ENCODE assay signal across 17 mouse cellular contexts in the genomic region with DNA sequence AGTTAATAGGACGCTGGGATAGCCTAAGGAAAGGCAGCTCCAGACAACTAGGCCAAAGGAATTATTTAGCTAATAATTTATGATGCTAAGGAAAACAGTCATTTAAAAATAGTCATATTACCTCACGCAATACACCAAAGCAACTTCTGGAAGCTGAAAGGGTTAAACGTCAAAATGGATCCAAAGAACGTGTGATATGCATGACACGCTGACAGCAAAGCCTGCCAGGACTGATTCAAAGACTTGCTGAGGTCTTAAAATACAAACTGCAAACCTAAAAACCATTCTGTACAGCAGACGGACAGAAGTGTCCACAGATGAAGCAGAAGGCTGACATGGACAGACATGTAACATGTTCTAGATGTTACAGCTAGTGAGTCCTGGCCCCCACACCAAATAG. TPM values are rescaled to one million over a fixed set of nuclear protein-coding genes. Genes with fewer than 3 reads are reported as not detected.
A peak's percentile ranks its signal among the peaks of the same experiment; 100 is the strongest.
DNase-seq lines count a peak whose midpoint lies in the region; ATAC-seq and TF ChIP-seq lines count a peak whose summit lies in the region.
"Had no signal": no experiment of that assay in that cellular context is flagged by ENCODE, and none has a peak within 500 bp of the region (broad histone marks: within the 10 kb centered on the region; RNA-seq: fewer than 3 reads in every experiment).

No protein-coding gene starts in this region.

- H3K4me2 ChIP-seq in kidney, embryonic 14.5 days (replicated peaks; ENCODE audit: low read depth, low read length) = no peak overlapping the region
- no peak overlapping the region for H3K4me2 ChIP-seq in lung, embryonic 15.5 days
- H3K4me2 ChIP-seq: embryonic facial prominence, embryonic 15.5 days; hindbrain, embryonic 15.5 days; neural tube, embryonic 12.5 days had no signal

- H3K4me1 ChIP-seq in kidney, embryonic 14.5 days (ENCODE audit: control insufficient read depth, insufficient read depth, low read length) = no peaks in the 10 kb centered on the region
- H3K4me1 ChIP-seq in lung, embryonic 15.5 days = peaks cover 30% of the 10 kb centered on the region

- H3K36me3 ChIP-seq in kidney, embryonic 14.5 days (ENCODE audit: control insufficient read depth, insufficient read depth, low read length) = no peaks in the 10 kb centered on the region
- no peaks in the 10 kb centered on the region for H3K36me3 ChIP-seq in lung, embryonic 15.5 days
- H3K36me3 ChIP-seq in macrophage (ENCODE audit: inconsistent target) = peaks cover 32% of the 10 kb centered on the region
- H3K36me3 ChIP-seq: embryonic facial prominence, embryonic 15.5 days; hindbrain, embryonic 15.5 days; limb, embryonic 10.5 days; midbrain, embryonic 10.5 days; neural tube, embryonic 12.5 days had no signal

- H3K9me3 ChIP-seq in kidney, embryonic 14.5 days (ENCODE audit: control insufficient read depth, low read length) = no peaks in the 10 kb centered on the region
- no peaks in the 10 kb centered on the region for H3K9me3 ChIP-seq in lung, embryonic 15.5 days
- H3K9me3 ChIP-seq: embryonic facial prominence, embryonic 15.5 days; hindbrain, embryonic 15.5 days; limb, embryonic 10.5 days; midbrain, embryonic 10.5 days; neural tube, embryonic 12.5 days had no signal

- H3K79me2 ChIP-seq in macrophage (ENCODE audit: inconsistent target) = peaks cover 100% of the 10 kb centered on the region

- DNase-seq in gastrocnemius, adult 2 months = peak; percentile 34
- no peak for DNase-seq in gastrocnemius, postnatal 36 days
- DNase-seq in kidney, adult 18-20 months = peak; percentile 42
- DNase-seq in lung, postnatal 10 days = no peak
- DNase-seq in adrenal gland, postnatal 25 days = no peak
- DNase-seq: cerebellum, postnatal 10 days; gastrocnemius, postnatal 25 days; heart, postnatal 14 days had no signal

- intact Hi-C loops in gastrocnemius, adult 2 months (cut with DNase I) = no loop called here
- intact Hi-C loops in gastrocnemius, postnatal 36 days (cut with DNase I) = no loop called here

- H3K9ac ChIP-seq in kidney, embryonic 14.5 days (ENCODE audit: low read depth, low read length) = no peak overlapping the region
- no peak overlapping the region for H3K9ac ChIP-seq in lung, embryonic 15.5 days
- H3K9ac ChIP-seq: embryonic facial prominence, embryonic 15.5 days; hindbrain, embryonic 15.5 days; neural tube, embryonic 12.5 days had no signal

- 72% methylated on average over 6 of the region's 6 CpGs for WGBS in kidney, embryonic 14.5 days
- WGBS in lung, embryonic 15.5 days = 51% methylated on average over 6 of the region's 6 CpGs
- WGBS in macrophage (ENCODE audit: missing documents) = 89% methylated on average over 6 of the region's 6 CpGs

- H3K27me3 ChIP-seq in kidney, embryonic 14.5 days (ENCODE audit: control insufficient read depth, insufficient read depth, low read length) = no peaks in the 10 kb centered on the region
- H3K27me3 ChIP-seq in lung, embryonic 15.5 days = no peaks in the 10 kb centered on the region
- H3K27me3 ChIP-seq: embryonic facial prominence, embryonic 15.5 days; hindbrain, embryonic 15.5 days; neural tube, embryonic 12.5 days had no signal

- H3K27ac ChIP-seq in gastrocnemius, adult 2 months = peak overlapping the region; percentile 98
- no peak overlapping the region for H3K27ac ChIP-seq in kidney, embryonic 14.5 days (ENCODE audit: low read depth, low read length)
- H3K27ac ChIP-seq in lung, embryonic 15.5 days = peak overlapping the region; percentile 25; the same call in 1 of the 2 replicates
- H3K27ac ChIP-seq in macrophage = 0 out of 2 replicates have a peak overlapping the region, but pooled peaks have one; percentile 4
- H3K27ac ChIP-seq: embryonic facial prominence, embryonic 15.5 days; hindbrain, embryonic 15.5 days; layer of hippocampus, adult 2 months; limb, embryonic 10.5 days; midbrain, embryonic 10.5 days; neural tube, embryonic 12.5 days had no signal

- no peak for TF ChIP-seq CTCF in gastrocnemius, adult 2 months (IDR thresholded peaks at IDR 0.05)

- H3K4me3 ChIP-seq in gastrocnemius, adult 2 months = peak overlapping the region; percentile 94
- H3K4me3 ChIP-seq in kidney, embryonic 14.5 days (ENCODE audit: low read length) = no peak overlapping the region
- H3K4me3 ChIP-seq in lung, embryonic 15.5 days = no peak overlapping the region
- no peak overlapping the region for H3K4me3 ChIP-seq in macrophage (ENCODE audit: inconsistent target)
- H3K4me3 ChIP-seq: embryonic facial prominence, embryonic 15.5 days; hindbrain, embryonic 15.5 days; layer of hippocampus, adult 2 months; limb, embryonic 10.5 days; midbrain, embryonic 10.5 days; neural tube, embryonic 12.5 days had no signal

- ATAC-seq in kidney, embryonic 14.5 days (ENCODE audit: low FRiP score, low TSS enrichment) = no peak
- ATAC-seq in lung, embryonic 15.5 days (ENCODE audit: borderline replicate concordance, extremely low read depth, low FRiP score, low TSS enrichment) = no peak

RNA-seq across cellular contexts. Expression of gene Frmd8, which starts 42.7 kb away (rescaled TPM):
- total RNA-seq in gastrocnemius, adult 2 months (2021) = 1 to 10 TPM; 3.4 to 4.0 TPM
- 1 to 10 TPM; 4.5 to 5.0 TPM for total RNA-seq in gastrocnemius, postnatal 36 days (2021)
- 17.4 and 26.5 TPM in 2 replicates for polyA plus RNA-seq in kidney, embryonic 14.5 days (2014; fragmentation: Nextera tagmentation; extraction: Ambion mirVana)
- 50.7 and 53.0 TPM in 2 replicates for polyA plus RNA-seq in lung, embryonic 15.5 days (2015; fragmentation: Nextera tagmentation; extraction: Ambion mirVana)
- 10 to 100 TPM in 20 of 26 experiments, 1 to 10 TPM in 6; 4.2 to 72.2 (median 26.5) TPM for total RNA-seq in macrophage (2018; cell fraction: chromatin; rRNA removed)
- total RNA-seq in macrophage (2018; cell fraction: cytosol; rRNA removed) = 10 to 100 TPM; 14.6 to 30.6 (median 23.5) TPM
- 10 to 100 TPM in 25 of 26 experiments, 1 to 10 TPM in 1; 8.8 to 44.5 (median 22.9) TPM for total RNA-seq in macrophage (2018; cell fraction: nucleus; rRNA removed)
- polyA plus RNA-seq in macrophage (2018) = 8.1 to 26.2 TPM (median 19.8 TPM) in 3 replicates
- total RNA-seq in adrenal gland, postnatal 25 days (2021) = 40.4 and 63.3 TPM in 2 replicates

RNA-seq across cellular contexts. Expression of gene Slc25a45, which starts 45.3 kb away (rescaled TPM):
- under 1 TPM; 0.79 to 0.84 TPM for total RNA-seq in gastrocnemius, adult 2 months (2021)
- total RNA-seq in gastrocnemius, postnatal 36 days (2021) = 1 to 10 TPM in 1 of 2 experiments, under 1 TPM in 1; 0.99 to 1.0 TPM
- polyA plus RNA-seq in kidney, embryonic 14.5 days (2014; fragmentation: Nextera tagmentation; extraction: Ambion mirVana) = 3.3 and 3.5 TPM in 2 replicates
- polyA plus RNA-seq in lung, embryonic 15.5 days (2015; fragmentation: Nextera tagmentation; extraction: Ambion mirVana) = 4.2 and 5.6 TPM in 2 replicates
- 100 to 1,000 TPM in 13 of 26 experiments, 10 to 100 TPM in 11, 1 to 10 TPM in 2; 8.2 to 252 (median 93.8) TPM for total RNA-seq in macrophage (2018; cell fraction: chromatin; rRNA removed)
- total RNA-seq in macrophage (2018; cell fraction: cytosol; rRNA removed) = 10 to 100 TPM; 23.1 to 86.6 (median 55.7) TPM
- total RNA-seq in macrophage (2018; cell fraction: nucleus; rRNA removed) = 100 to 1,000 TPM in 15 of 26 experiments, 10 to 100 TPM in 11; 18.0 to 263 (median 107) TPM
- 44.6 to 74.8 TPM (median 53.2 TPM) in 3 replicates for polyA plus RNA-seq in macrophage (2018)
- 39.1 and 39.7 TPM in 2 replicates for total RNA-seq in adrenal gland, postnatal 25 days (2021)

Comparison
In these comparisons a context has a peak if more than half of its experiments do, and no peak if none do; other contexts are left out.
1. DNase-seq: peak in gastrocnemius, adult 2 months (single experiment) and kidney, adult 18-20 months (single experiment); none in gastrocnemius, postnatal 36 days (0 of 2), lung, postnatal 10 days (single experiment) and adrenal gland, postnatal 25 days (single experiment).
2. RNA of gene Slc25a45, which starts 45.3 kb away (total RNA-seq): 39.1 to 39.7 TPM in adrenal gland, postnatal 25 days; 0.99 to 1.0 TPM in gastrocnemius, postnatal 36 days and 0.79 to 0.84 TPM in gastrocnemius, adult 2 months; every median in the first group is over 10 times any median in the second.